Mouse (Mus musculus): ENCODE data around the gene Trip11.

GRCm38 (mm10) chr12:101919847-101920246 lies 6.8 kb upstream of the Trip11 start:
- TF ChIP-seq CTCF (IDR thresholded peaks at IDR 0.05; ENCODE audit: borderline replicate concordance, extremely low read depth, insufficient read depth, insufficient read length) (no peak), POLR2A (IDR thresholded peaks at IDR 0.05; ENCODE audit: borderline replicate concordance, extremely low read depth, insufficient read depth, insufficient read length, poor library complexity, severe bottlenecking) (no peak)
